Mouse (Mus musculus): ENCODE results near the gene Tax1bp3. TPM values are rescaled to one million over a fixed set of nuclear protein-coding genes. Genes with fewer than 3 reads are reported as not detected.

Gene Tax1bp3
- polyA plus RNA-seq, 1 experiment from 2014 or later, result 156 TPM

DNA sequence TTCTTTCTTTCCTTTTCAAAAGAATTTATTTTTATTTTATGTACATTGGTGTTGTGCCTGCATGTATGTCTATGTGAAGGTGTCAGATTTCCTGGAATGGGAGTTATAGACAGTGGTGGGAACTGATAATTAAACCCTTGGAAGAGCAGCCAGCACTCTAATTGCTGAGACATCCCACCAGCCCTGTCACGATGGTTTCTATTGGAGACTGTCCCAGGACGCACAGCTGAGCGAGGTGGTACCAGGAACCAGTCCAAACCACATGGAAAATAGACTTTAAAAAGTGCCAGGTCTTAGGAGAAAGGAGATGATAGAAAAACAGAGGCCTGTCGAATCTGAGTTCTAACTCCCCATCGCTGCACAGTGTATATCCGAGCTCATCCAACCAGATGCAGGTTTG is 21.8 kb upstream of the Tax1bp3 start:
- H3K9me3 ChIP-seq, result no peaks in the 10 kb centered on the region
- no peak overlapping the region for H3K9ac ChIP-seq
- H3K4me3 ChIP-seq, result no peak overlapping the region
- ATAC-seq (replicated peaks), result no peak
- H3K27ac ChIP-seq, result no peak overlapping the region
- H3K4me2 ChIP-seq, result no peak overlapping the region
- H3K4me1 ChIP-seq, result peaks cover 1% of the 10 kb centered on the region; the same call in 1 of the 2 replicates
- 76% methylated on average over 6 of the region's 6 CpGs for WGBS
- H3K36me3 ChIP-seq (replicated peaks), result no peaks in the 10 kb centered on the region
- H3K27me3 ChIP-seq (replicated peaks), result peaks cover 8% of the 10 kb centered on the region

DNA sequence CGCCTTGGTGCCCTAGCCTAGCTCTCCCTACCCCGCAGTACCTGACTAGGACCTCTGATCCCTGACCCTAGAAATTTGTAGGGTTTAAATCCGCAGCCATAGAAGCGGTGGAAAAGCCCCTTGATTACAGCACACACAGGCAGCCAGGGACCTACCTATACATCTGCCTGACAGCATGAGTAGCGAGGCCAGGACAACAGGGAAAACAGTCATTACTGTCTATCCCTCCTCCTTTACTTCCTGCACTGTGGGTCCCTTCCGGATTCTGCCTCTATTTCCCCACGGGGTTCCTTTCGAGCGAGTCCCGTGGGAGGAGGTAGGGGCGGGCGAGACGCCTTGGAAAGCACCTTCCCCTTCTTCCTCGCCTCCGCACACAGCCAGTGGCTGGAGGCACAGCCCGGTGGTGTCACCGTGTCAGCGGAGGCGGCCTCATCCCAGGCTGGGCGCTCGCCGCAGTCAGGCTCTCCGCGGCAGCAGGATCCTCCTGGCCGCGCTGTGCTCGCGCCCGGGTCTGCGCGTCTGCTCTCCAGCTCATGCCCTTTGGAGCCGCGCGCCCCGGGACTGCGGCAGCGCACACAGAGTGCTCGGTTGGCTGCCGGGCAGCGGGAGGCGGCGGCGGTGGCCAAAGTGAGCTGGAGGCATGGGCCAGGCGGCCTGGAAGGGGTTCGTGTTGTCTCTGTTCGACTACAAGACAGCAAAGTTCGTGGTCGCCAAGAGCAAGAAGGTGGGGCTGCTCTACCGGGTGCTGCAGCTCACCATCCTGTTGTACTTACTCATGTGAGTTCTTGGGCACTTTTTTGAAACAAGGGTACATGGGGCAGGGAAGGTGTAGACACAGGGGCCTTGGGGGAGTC is 16.7 kb upstream of the Tax1bp3 start, which contains the start of gene P2rx5:
Gene P2rx5 (plus strand): TSS at position 465 of the 854 bp plus-strand sequence.
- H3K27ac ChIP-seq, result no peak within 1 kb of the TSS
- peak within 1 kb of the TSS; percentile 52 for H3K9ac ChIP-seq
- peaks cover 20% of the 10 kb centered on the region for H3K27me3 ChIP-seq (replicated peaks)
- peak within 1 kb of the TSS; percentile 43 for H3K4me3 ChIP-seq
- peak within 1 kb of the TSS; percentile 89 for H3K4me2 ChIP-seq
- no peak; the same call in 1 of the 2 replicates for ATAC-seq (replicated peaks)
- no peaks in the 10 kb centered on the region for H3K9me3 ChIP-seq
- H3K4me1 ChIP-seq, result peaks cover 11% of the 10 kb centered on the region; the same call in 1 of the 2 replicates
- H3K36me3 ChIP-seq (replicated peaks), result no peaks in the 10 kb centered on the region
- 2% methylated on average over 48 of the region's 49 CpGs for WGBS

DNA sequence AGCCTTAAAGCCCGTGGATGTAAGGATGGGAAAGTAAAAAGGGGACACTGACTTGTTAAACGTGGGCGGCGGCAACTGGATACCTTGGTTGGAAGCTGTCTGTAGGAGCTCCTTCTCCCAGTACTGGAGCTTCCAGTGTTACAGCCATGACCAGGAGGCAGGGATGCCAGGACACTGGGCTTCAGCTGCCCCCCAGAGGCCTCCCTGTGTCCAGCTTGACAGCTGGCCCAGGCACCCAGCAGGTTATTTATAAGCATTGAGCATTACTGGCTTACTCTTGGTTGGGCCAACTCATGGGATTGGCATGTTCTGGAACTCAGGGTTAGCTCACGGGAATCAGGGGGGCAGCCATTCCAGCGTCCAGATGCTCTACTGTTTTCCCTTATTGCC is 16.1 kb upstream of the Tax1bp3 start:
- H3K36me3 ChIP-seq (replicated peaks), result no peaks in the 10 kb centered on the region
- peak overlapping the region; percentile 43 for H3K4me3 ChIP-seq
- H3K9ac ChIP-seq, result no peak overlapping the region; the same call in 1 of the 2 replicates
- no peak overlapping the region for H3K27ac ChIP-seq
- 29% methylated on average over 6 of the region's 6 CpGs for WGBS
- H3K4me2 ChIP-seq, result peak overlapping the region; percentile 89
- no peaks in the 10 kb centered on the region for H3K9me3 ChIP-seq
- H3K27me3 ChIP-seq (replicated peaks), result peaks cover 20% of the 10 kb centered on the region
- ATAC-seq (replicated peaks), result no peak
- H3K4me1 ChIP-seq, result peaks cover 11% of the 10 kb centered on the region; the same call in 1 of the 2 replicates

DNA sequence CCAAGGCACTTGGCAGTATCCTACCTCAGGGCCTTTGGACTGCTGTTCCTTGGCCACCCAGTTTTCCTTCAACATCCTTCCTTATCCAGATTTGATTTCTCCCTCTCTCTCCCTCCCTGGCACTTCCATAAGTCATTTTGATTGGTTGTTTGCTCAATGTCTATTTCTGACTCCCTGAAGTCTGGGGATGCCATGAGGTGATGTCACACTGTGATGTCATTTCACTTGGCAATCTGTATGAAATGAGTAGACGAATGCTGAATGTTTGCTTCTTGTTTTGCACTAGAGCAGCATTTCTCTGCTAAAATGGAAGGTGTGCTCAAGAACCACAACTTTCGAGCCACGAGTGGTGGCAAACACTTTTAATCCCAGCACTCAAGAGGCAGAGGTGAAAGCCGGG is 15.3 kb upstream of the Tax1bp3 start:
- H3K27ac ChIP-seq, result no peak overlapping the region
- H3K9me3 ChIP-seq, result no peaks in the 10 kb centered on the region
- ATAC-seq (replicated peaks), result no peak
- no peak overlapping the region for H3K4me3 ChIP-seq
- no peak overlapping the region for H3K4me2 ChIP-seq
- no peak overlapping the region for H3K9ac ChIP-seq
- H3K4me1 ChIP-seq, result peaks cover 11% of the 10 kb centered on the region; the same call in 1 of the 2 replicates
- H3K36me3 ChIP-seq (replicated peaks), result no peaks in the 10 kb centered on the region
- 86% methylated on average over 4 of the region's 4 CpGs for WGBS
- H3K27me3 ChIP-seq (replicated peaks), result peaks cover 20% of the 10 kb centered on the region

DNA sequence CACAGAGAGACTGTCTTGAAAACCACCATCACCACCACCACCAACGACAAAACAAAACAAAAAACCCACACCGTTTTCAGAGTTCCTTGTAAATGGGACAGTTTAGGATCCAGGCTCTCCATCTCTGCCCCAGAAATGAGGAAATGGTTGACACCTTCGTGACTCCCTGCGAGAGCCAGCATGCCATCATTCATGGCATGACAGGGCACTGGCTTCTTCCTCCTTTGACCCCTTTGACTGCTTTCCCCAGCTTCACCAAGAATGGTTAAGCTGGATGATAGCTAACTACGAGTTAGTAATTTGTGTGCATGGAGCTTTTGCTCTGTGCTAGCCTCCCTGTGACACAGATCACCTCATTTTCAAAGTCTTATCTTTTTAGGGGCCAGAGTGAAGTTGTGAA is 14.6 kb upstream of the Tax1bp3 start:
- H3K4me1 ChIP-seq, result peaks cover 11% of the 10 kb centered on the region; the same call in 1 of the 2 replicates
- ATAC-seq (replicated peaks), result no peak
- H3K27ac ChIP-seq, result no peak overlapping the region
- H3K4me2 ChIP-seq, result no peak overlapping the region
- 83% methylated on average over 5 of the region's 5 CpGs for WGBS
- no peaks in the 10 kb centered on the region for H3K9me3 ChIP-seq
- no peaks in the 10 kb centered on the region for H3K36me3 ChIP-seq (replicated peaks)
- H3K9ac ChIP-seq, result no peak overlapping the region
- H3K27me3 ChIP-seq (replicated peaks), result peaks cover 20% of the 10 kb centered on the region
- no peak overlapping the region for H3K4me3 ChIP-seq

DNA sequence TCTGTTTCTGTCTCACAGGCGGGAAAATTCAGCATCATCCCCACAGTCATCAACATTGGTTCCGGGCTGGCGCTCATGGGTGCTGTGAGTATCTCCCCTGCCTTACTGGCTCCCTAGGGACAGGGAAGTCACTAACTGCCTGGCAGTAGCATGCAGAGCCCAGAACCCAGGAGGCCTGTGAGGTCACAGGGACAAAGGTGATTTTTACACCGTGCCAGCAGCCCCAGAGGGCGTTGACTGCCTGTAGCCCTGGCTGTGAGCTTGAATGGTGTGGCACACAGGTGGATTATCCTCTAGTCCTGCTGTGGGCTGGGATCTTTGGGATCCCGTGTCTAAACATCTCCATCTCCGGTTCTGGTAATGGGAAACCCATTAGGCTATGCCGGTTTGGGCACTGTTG is 8.8 kb upstream of the Tax1bp3 start:
- Histone ChIP-seq H3K9me3 (no peaks in the 10 kb centered on the region), H3K27me3 (replicated peaks) (no peaks in the 10 kb centered on the region), H3K9ac (no peak overlapping the region), H3K27ac (no peak overlapping the region), H3K4me1 (no peaks in the 10 kb centered on the region), H3K36me3 (replicated peaks) (no peaks in the 10 kb centered on the region), H3K4me3 (no peak overlapping the region), H3K4me2 (no peak overlapping the region)
- ATAC-seq (replicated peaks), result no peak
- WGBS, result 83% methylated on average over 8 of the region's 8 CpGs

DNA sequence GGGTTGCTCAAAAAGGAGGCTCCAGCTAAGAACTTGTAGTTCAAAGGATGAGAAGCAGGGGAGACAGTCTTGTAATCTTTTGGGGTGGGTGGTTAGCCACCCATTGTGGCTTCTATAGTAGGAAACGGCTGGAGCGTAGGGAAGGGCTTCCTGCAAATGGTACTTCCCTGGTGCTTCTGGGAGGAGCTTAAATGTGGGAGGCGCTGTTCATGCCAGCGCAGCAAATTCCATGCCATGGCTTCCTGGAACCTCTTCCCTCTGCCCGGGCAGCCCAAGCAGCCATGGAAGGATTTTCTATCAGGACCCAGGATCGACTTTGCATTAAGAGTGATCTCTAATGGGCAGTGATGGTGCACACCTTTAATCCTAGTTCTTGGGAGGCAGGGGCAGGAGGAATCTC is 8.3 kb upstream of the Tax1bp3 start:
- Histone ChIP-seq H3K4me3 (no peak overlapping the region), H3K27me3 (replicated peaks) (no peaks in the 10 kb centered on the region), H3K9ac (no peak overlapping the region), H3K9me3 (no peaks in the 10 kb centered on the region), H3K27ac (no peak overlapping the region), H3K4me1 (no peaks in the 10 kb centered on the region), H3K4me2 (no peak overlapping the region), H3K36me3 (replicated peaks) (no peaks in the 10 kb centered on the region)
- ATAC-seq (replicated peaks), result no peak
- 83% methylated on average over 6 of the region's 6 CpGs for WGBS

DNA sequence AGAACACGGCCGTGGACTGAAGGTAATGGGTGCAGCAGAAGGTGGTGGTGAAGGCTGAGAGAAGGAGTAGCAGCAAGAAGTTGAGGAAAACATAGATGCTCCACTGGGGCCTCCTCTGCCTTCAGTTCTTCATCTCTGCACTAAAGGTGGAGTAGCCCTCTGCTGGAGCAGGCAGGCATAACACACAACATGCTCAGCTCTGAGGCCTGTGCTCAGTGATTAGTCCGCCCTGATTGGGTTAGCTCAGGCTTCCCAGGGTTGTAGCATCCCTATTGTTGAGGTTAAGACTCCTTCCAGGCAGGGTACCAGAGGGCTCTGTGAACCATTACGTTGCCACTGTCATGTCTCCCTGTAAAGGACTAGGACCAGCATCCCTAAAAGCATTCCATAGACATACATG is 7.7 kb upstream of the Tax1bp3 start:
- H3K4me1 ChIP-seq, result 0 out of 2 replicates have a peak, but pooled peaks cover under 1% of the 10 kb centered on the region
- ATAC-seq (replicated peaks), result no peak
- 38% methylated on average over 4 of the region's 4 CpGs for WGBS
- no peak overlapping the region for H3K4me3 ChIP-seq
- no peaks in the 10 kb centered on the region for H3K9me3 ChIP-seq
- no peak overlapping the region for H3K9ac ChIP-seq
- H3K27ac ChIP-seq, result no peak overlapping the region
- H3K36me3 ChIP-seq (replicated peaks), result no peaks in the 10 kb centered on the region
- no peak overlapping the region for H3K4me2 ChIP-seq
- no peaks in the 10 kb centered on the region for H3K27me3 ChIP-seq (replicated peaks)

DNA sequence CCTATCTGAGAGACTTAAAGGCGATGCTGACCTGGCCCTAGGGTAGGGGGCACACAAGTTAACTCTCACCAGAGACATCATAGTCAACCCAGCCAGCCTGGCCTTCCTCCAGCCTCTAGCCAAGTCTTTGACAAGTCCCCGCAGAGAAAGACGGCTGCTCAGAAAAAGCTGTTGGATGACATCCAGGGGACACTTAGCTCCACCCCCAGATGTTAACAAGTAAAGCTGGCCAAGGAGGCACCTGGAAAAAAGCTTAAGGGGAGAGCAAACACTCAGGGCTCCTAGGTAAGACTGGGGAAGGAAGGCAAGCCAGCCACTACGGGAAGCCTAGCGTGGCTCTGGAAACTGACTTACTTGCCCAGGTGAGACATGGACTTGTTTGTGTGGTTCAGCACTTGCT is 4.7 kb upstream of the Tax1bp3 start:
- WGBS, result 69% methylated on average over 5 of the region's 5 CpGs
- H3K27me3 ChIP-seq (replicated peaks), result no peaks in the 10 kb centered on the region
- H3K36me3 ChIP-seq (replicated peaks), result no peaks in the 10 kb centered on the region
- no peak for ATAC-seq (replicated peaks)
- H3K9me3 ChIP-seq, result no peaks in the 10 kb centered on the region
- no peak overlapping the region for H3K4me3 ChIP-seq
- peaks cover 20% of the 10 kb centered on the region for H3K4me1 ChIP-seq
- H3K4me2 ChIP-seq, result no peak overlapping the region
- H3K9ac ChIP-seq, result no peak overlapping the region
- no peak overlapping the region for H3K27ac ChIP-seq

DNA sequence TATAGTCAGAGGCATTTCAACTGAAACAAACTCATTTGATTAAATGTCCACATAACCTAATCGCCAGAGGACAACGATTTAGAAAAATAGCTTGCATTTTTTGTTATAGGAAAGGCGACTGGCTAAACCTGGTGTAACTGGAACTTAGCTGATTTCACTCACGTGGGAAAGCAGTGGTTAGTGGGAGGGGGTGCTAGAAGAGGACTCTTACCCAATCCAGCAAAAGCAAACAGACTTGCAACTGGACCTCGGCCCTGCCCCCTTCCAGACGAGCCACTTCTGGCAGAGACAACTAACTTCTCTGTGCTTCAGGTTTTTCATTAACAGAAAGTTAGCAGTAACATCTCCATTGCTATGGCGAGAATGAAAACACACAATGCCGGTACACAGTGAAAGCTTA is 1.3 kb upstream of the Tax1bp3 start:
- Histone ChIP-seq H3K9me3 (no peaks in the 10 kb centered on the region), H3K4me1 (peaks cover 38% of the 10 kb centered on the region), H3K36me3 (replicated peaks) (no peaks in the 10 kb centered on the region), H3K27ac (no peak overlapping the region), H3K27me3 (replicated peaks) (no peaks in the 10 kb centered on the region), H3K4me3 (peak overlapping the region; percentile 96), H3K4me2 (peak overlapping the region; percentile 82), H3K9ac (peak overlapping the region; percentile 85)
- WGBS, result 54% methylated on average over 8 of the region's 8 CpGs
- no peak for ATAC-seq (replicated peaks)

DNA sequence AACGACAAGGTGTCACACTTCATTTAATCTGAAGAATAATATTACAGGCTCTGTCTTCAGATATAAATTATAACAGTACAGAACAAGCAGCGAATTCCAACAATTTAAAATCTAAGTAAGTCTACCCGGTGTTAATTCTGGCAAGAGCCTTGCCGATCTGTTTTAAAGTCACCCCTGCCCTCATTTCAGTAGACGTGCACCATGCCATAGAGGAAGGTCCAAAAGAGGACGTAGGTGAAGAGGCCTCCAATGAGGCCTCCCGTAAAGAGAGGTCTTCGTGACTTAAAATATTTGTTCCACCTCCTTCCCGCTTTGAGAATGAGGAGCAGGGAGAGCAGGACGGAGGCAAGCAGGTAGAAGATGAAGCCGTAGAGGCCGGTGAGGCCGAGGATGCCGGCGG is 697 bp upstream of the Tax1bp3 start:
- Histone ChIP-seq H3K27me3 (replicated peaks) (no peaks in the 10 kb centered on the region), H3K36me3 (replicated peaks) (no peaks in the 10 kb centered on the region), H3K27ac (peak overlapping the region; percentile 88), H3K4me1 (peaks cover 38% of the 10 kb centered on the region), H3K4me3 (peak overlapping the region; percentile 96), H3K9ac (peak overlapping the region; percentile 85), H3K9me3 (no peaks in the 10 kb centered on the region), H3K4me2 (peak overlapping the region; percentile 82)
- WGBS, result 2% methylated on average over 15 of the region's 15 CpGs
- ATAC-seq (replicated peaks), result 0 out of 2 replicates have a peak, but pooled peaks have one; percentile 0

DNA sequence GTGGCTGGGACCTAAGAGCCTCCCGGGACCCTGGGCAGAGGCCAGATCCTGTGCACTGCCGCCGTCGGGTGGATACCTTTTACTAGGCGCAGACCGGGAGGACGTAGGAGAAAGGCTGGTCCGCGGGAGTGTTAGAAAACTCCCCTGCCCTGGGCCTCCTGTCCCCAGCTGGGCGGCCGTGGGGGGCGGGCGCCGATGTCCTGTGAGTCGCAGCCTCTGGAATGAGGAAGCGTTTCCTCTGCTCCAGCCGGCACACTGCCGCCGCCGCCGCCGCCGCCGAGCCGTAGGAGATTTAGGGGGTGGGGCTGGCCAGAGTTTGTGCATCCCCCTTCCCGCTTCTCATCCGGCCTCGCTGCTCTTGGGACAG is 609 bp downstream of the Tax1bp3 start:
- Histone ChIP-seq H3K27me3 (replicated peaks) (no peaks in the 10 kb centered on the region), H3K27ac (peak overlapping the region; percentile 88), H3K9me3 (no peaks in the 10 kb centered on the region), H3K36me3 (replicated peaks) (no peaks in the 10 kb centered on the region; the same call in 1 of the 2 replicates), H3K9ac (peak overlapping the region; percentile 84), H3K4me3 (peak overlapping the region; percentile 96), H3K4me2 (peak overlapping the region; percentile 82), H3K4me1 (peaks cover 38% of the 10 kb centered on the region)
- WGBS, result under 1% methylated on average over 28 of the region's 28 CpGs
- ATAC-seq (replicated peaks), result peak; percentile 59

DNA sequence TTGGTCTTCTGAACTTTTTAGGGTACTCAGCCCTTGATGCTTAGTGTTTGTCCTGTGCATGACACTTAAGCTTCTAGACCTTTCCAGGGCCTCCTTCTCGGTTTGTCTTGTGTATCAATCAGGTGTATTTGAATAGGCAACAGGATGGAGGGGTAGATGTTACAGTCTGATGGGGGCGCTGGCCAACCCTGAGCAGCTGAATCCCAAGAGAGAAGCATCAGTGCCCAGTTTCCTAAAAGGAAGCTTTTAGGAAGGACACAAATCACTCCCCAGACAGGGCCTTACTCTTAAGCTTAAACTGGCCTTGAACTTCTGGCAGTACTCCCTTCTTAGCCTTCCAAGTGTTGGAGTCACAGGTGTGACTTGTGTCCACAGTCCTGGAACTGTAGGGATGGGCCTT is 1.0 kb downstream of the Tax1bp3 start:
- peak overlapping the region; percentile 88 for H3K27ac ChIP-seq
- peak overlapping the region; percentile 96 for H3K4me3 ChIP-seq
- peak overlapping the region; percentile 82 for H3K4me2 ChIP-seq
- H3K36me3 ChIP-seq (replicated peaks), result no peaks in the 10 kb centered on the region; the same call in 1 of the 2 replicates
- H3K4me1 ChIP-seq, result peaks cover 38% of the 10 kb centered on the region
- ATAC-seq (replicated peaks), result no peak
- peak overlapping the region; percentile 84 for H3K9ac ChIP-seq
- no peaks in the 10 kb centered on the region for H3K9me3 ChIP-seq
- no peaks in the 10 kb centered on the region for H3K27me3 ChIP-seq (replicated peaks)
- 5% methylated on average over 2 of the region's 2 CpGs for WGBS

Measured in midbrain, embryonic 15.5 days (tissue).